Mouse (Mus musculus) embryonic facial prominence, embryonic 14.5 days (tissue): ENCODE data around the gene Qpctl. TPM values are rescaled to one million over a fixed set of nuclear protein-coding genes. Genes with fewer than 3 reads are reported as not detected.

ENCODE experiments used
- ATAC-seq: fragments of 200-750 bp; cut with Nextera tagmentation; 2 replicates; pipeline ENCODE4 v1.8.0; 2017; ENCODE audit warnings: low read depth, moderate number of reproducible peaks, moderate TSS enrichment
- DNase-seq: peaks from one replicate; pipeline ENCODE4 v3.0.0-alpha.2; 2015; ENCODE audit warnings: low spot score
- H3K27ac ChIP-seq: fragments of 300-500 bp; sonication (generic); replicated peaks from 2 replicates; pipeline ENCODE4 v1.5.1; 2014; ENCODE audit warnings: low read depth, mild to moderate bottlenecking, low read length, moderate library complexity
- H3K27me3 ChIP-seq: fragments of 300-500 bp; sonication (generic); replicated peaks from 2 replicates; pipeline ENCODE4 v1.6.1; 2014; ENCODE audit warnings: low read length; ENCODE audit not compliant: control insufficient read depth, insufficient read depth
- H3K36me3 ChIP-seq: fragments of 300-500 bp; sonication (generic); 2 replicates; pipeline ENCODE4 v1.6.1; 2014; ENCODE audit warnings: low read length, mixed read lengths; ENCODE audit not compliant: control insufficient read depth, insufficient read depth
- H3K4me1 ChIP-seq: fragments of 300-500 bp; sonication (generic); 2 replicates; pipeline ENCODE4 v1.6.1; 2014; ENCODE audit warnings: antibody characterized with exemption, low read length; ENCODE audit not compliant: control insufficient read depth, insufficient read depth
- H3K4me2 ChIP-seq: fragments of 300-500 bp; sonication (generic); 2 replicates; pipeline ENCODE4 v1.6.1; 2014; ENCODE audit warnings: low read depth, mild to moderate bottlenecking, low read length, moderate library complexity, mixed read lengths
- H3K4me3 ChIP-seq: fragments of 300-500 bp; sonication (generic); 2 replicates; pipeline ENCODE4 v1.5.1; 2014; ENCODE audit warnings: low read depth, mild to moderate bottlenecking, low read length
- H3K9ac ChIP-seq: fragments of 300-500 bp; sonication (generic); 2 replicates; pipeline ENCODE4 v1.6.1; 2014; ENCODE audit warnings: low read depth, mild to moderate bottlenecking, low read length, moderate library complexity, mixed read lengths
- H3K9me3 ChIP-seq: fragments of 300-500 bp; sonication (generic); 2 replicates; pipeline ENCODE4 v1.6.1; 2016; ENCODE audit warnings: low read length; ENCODE audit not compliant: control insufficient read depth
- WGBS: fragments of 180-500 bp; shearing (Covaris S2); extraction: QIAGEN DNeasy Blood & Tissue Kit; methylation state at CpG from one replicate; pipeline ENCODE4 v1.1.7; 2014; 5-methylcytosine and 5-hydroxymethylcytosine counted together
- polyA plus RNA-seq: library from polyadenylated mRNA; unstranded; fragments of >200 nt; fragmentation: Nextera tagmentation; extraction: Ambion mirVana; gene quantifications from 2 replicates; pipeline ENCODE4 v1.2.1, GENCODE M21; 2014

Gene Qpctl
- polyA plus RNA-seq, 1 experiment from 2014 or later: 11.1 TPM

GRCm38 (mm10) chr7:19107436-19107835 lies 41.7 kb downstream of the Qpctl start:
- 64% methylated on average over 3 of the region's 3 CpGs for WGBS
- H3K36me3 ChIP-seq: no peaks in the 10 kb centered on the region
- H3K4me3 ChIP-seq: no peak overlapping the region
- no peaks in the 10 kb centered on the region for H3K27me3 ChIP-seq
- no peak overlapping the region for H3K4me2 ChIP-seq
- H3K27ac ChIP-seq: no peak overlapping the region
- no peak overlapping the region for H3K9ac ChIP-seq
- H3K4me1 ChIP-seq: no peaks in the 10 kb centered on the region
- H3K9me3 ChIP-seq: no peaks in the 10 kb centered on the region
- DNase-seq (no peak), ATAC-seq (no peak)

- DNase-seq: no peak
- no peaks in the 10 kb centered on the region for H3K36me3 ChIP-seq
- ATAC-seq: no peak
- H3K4me2 ChIP-seq: no peak overlapping the region
- 71% methylated on average over 2 of the region's 2 CpGs for WGBS
- no peak overlapping the region for H3K27ac ChIP-seq
- no peaks in the 10 kb centered on the region for H3K4me1 ChIP-seq
- H3K9me3 ChIP-seq: no peaks in the 10 kb centered on the region
- no peak overlapping the region for H3K9ac ChIP-seq
- no peak overlapping the region for H3K4me3 ChIP-seq
- H3K27me3 ChIP-seq: no peaks in the 10 kb centered on the region
These were observed 44.6 kb downstream of the Qpctl start for GRCm38 (mm10) chr7:19104486-19104885.

GRCm38 (mm10) chr7:19103741-19104140 lies 45.4 kb downstream of the Qpctl start:
- Histone ChIP-seq H3K9me3 (no peaks in the 10 kb centered on the region), H3K27me3 (no peaks in the 10 kb centered on the region), H3K4me1 (no peaks in the 10 kb centered on the region), H3K27ac (no peak overlapping the region), H3K4me2 (no peak overlapping the region), H3K9ac (no peak overlapping the region), H3K36me3 (no peaks in the 10 kb centered on the region), H3K4me3 (no peak overlapping the region)
- ATAC-seq (no peak), DNase-seq (no peak)

GRCm38 (mm10) chr7:19100290-19100689 lies 48.8 kb downstream of the Qpctl start:
- H3K36me3 ChIP-seq: peaks cover 16% of the 10 kb centered on the region; the same call in 1 of the 2 replicates
- ATAC-seq (no peak), DNase-seq (no peak)
- 93% methylated on average over 1 of the region's 1 CpGs for WGBS
- no peak overlapping the region for H3K27ac ChIP-seq
- peaks cover 17% of the 10 kb centered on the region for H3K4me1 ChIP-seq
- H3K4me3 ChIP-seq: no peak overlapping the region
- H3K27me3 ChIP-seq: no peaks in the 10 kb centered on the region
- H3K9me3 ChIP-seq: no peaks in the 10 kb centered on the region
- H3K4me2 ChIP-seq: no peak overlapping the region
- no peak overlapping the region for H3K9ac ChIP-seq

- peaks cover 16% of the 10 kb centered on the region; the same call in 1 of the 2 replicates for H3K36me3 ChIP-seq
- peaks cover 17% of the 10 kb centered on the region for H3K4me1 ChIP-seq
- H3K9me3 ChIP-seq: no peaks in the 10 kb centered on the region
- DNase-seq: no peak
- no peaks in the 10 kb centered on the region for H3K27me3 ChIP-seq
- 54% methylated on average over 6 of the region's 7 CpGs for WGBS
- no peak for ATAC-seq
- H3K27ac ChIP-seq: no peak overlapping the region
- no peak overlapping the region for H3K4me2 ChIP-seq
- no peak overlapping the region for H3K4me3 ChIP-seq
- no peak overlapping the region for H3K9ac ChIP-seq
These were observed 50.3 kb downstream of the Qpctl start for GRCm38 (mm10) chr7:19098811-19099210.

- Histone ChIP-seq H3K27ac (no peak overlapping the region), H3K9ac (no peak overlapping the region; the same call in 1 of the 2 replicates), H3K4me1 (peaks cover 17% of the 10 kb centered on the region), H3K27me3 (no peaks in the 10 kb centered on the region), H3K4me3 (no peak overlapping the region), H3K36me3 (peaks cover 16% of the 10 kb centered on the region; the same call in 1 of the 2 replicates), H3K4me2 (no peak overlapping the region), H3K9me3 (no peaks in the 10 kb centered on the region)
- ATAC-seq (no peak), DNase-seq (no peak)
These were observed 51.2 kb downstream of the Qpctl start for GRCm38 (mm10) chr7:19097863-19098262.

- no peaks in the 10 kb centered on the region for H3K9me3 ChIP-seq
- H3K36me3 ChIP-seq: peaks cover 16% of the 10 kb centered on the region; the same call in 1 of the 2 replicates
- DNase-seq: no peak
- no peak for ATAC-seq
- no peak overlapping the region for H3K27ac ChIP-seq
- H3K4me1 ChIP-seq: peaks cover 21% of the 10 kb centered on the region
- no peak overlapping the region for H3K4me3 ChIP-seq
- 72% methylated on average over 2 of the region's 2 CpGs for WGBS
- H3K9ac ChIP-seq: no peak overlapping the region; the same call in 1 of the 2 replicates
- peak overlapping the region; percentile 91; the same call in 1 of the 2 replicates for H3K4me2 ChIP-seq
- H3K27me3 ChIP-seq: no peaks in the 10 kb centered on the region
These were observed 51.9 kb downstream of the Qpctl start for GRCm38 (mm10) chr7:19097217-19097616.

GRCm38 (mm10) chr7:19096421-19096976 lies 52.6 kb downstream of the Qpctl start:
- H3K27ac ChIP-seq: peak overlapping the region; percentile 98
- H3K27me3 ChIP-seq: no peaks in the 10 kb centered on the region
- no peaks in the 10 kb centered on the region for H3K9me3 ChIP-seq
- peak overlapping the region; percentile 95 for H3K9ac ChIP-seq
- peak overlapping the region; percentile 80 for H3K4me3 ChIP-seq
- 57% methylated on average over 4 of the region's 5 CpGs for WGBS
- peak overlapping the region; percentile 91 for H3K4me2 ChIP-seq
- ATAC-seq (no peak), DNase-seq (no peak)
- H3K4me1 ChIP-seq: peaks cover 24% of the 10 kb centered on the region
- H3K36me3 ChIP-seq: peaks cover 21% of the 10 kb centered on the region; the same call in 1 of the 2 replicates

- ATAC-seq (peak; percentile 12), DNase-seq (peak; percentile 95)
- under 1% methylated on average over 19 of the region's 19 CpGs for WGBS
- peak overlapping the region; percentile 80 for H3K4me3 ChIP-seq
- peak overlapping the region; percentile 98 for H3K27ac ChIP-seq
- H3K9me3 ChIP-seq: no peaks in the 10 kb centered on the region
- H3K4me2 ChIP-seq: peak overlapping the region; percentile 91
- H3K4me1 ChIP-seq: peaks cover 24% of the 10 kb centered on the region
- H3K9ac ChIP-seq: peak overlapping the region; percentile 95
- no peaks in the 10 kb centered on the region for H3K27me3 ChIP-seq
- peaks cover 28% of the 10 kb centered on the region for H3K36me3 ChIP-seq
These were observed 53.4 kb downstream of the Qpctl start for GRCm38 (mm10) chr7:19095751-19096110.
